Mouse (Mus musculus) left cerebral cortex, adult 8-10 months (tissue): ENCODE results near the gene Ahcy. TPM values are rescaled to one million over a fixed set of nuclear protein-coding genes. Genes with fewer than 3 reads are reported as not detected.
A peak's percentile ranks its signal among the peaks of the same experiment; 100 is the strongest.
"Not testable (repeated sequence)": the region's sequence is repeated elsewhere in the genome, so short reads cannot be mapped to it uniquely, and the experiment has no call there.

Source experiments
- DNase-seq, 2 experiments: peaks; one replicate each; pipeline ENCODE4 v3.0.0; 2022; ENCODE audit warnings: low spot score in 2 of 2
- total RNA-seq, 4 experiments: library from RNA; stranded (reverse); gene quantifications; 2 replicates each; pipeline ENCODE4 v1.2.4; 2022

Gene Ahcy
- total RNA-seq, 4 experiments from 2014 or later = 14.9 to 16.2 (median 15.5) TPM

GRCm38 (mm10) chr2:155074766-155075330 lies 551 bp upstream of the Ahcy start:
- DNase-seq = peak in 1 of 2 experiments; percentile 39

GRCm38 (mm10) chr2:155073347-155073746 lies 950 bp downstream of the Ahcy start:
- DNase-seq = no peak

- no peak for DNase-seq
Observed at GRCm38 (mm10) chr2:155072353-155073145, 1.7 kb downstream of the Ahcy start.

GRCm38 (mm10) chr2:155071027-155071426 lies 3.3 kb downstream of the Ahcy start:
- DNase-seq = no peak

GRCm38 (mm10) chr2:155057361-155057760 lies 16.9 kb downstream of the Ahcy start:
- DNase-seq = no peak

- no peak for DNase-seq
Observed at GRCm38 (mm10) chr2:155056076-155056578, 18.2 kb downstream of the Ahcy start.

GRCm38 (mm10) chr2:155054672-155055071 lies 19.6 kb downstream of the Ahcy start:
- no peak for DNase-seq

DNA sequence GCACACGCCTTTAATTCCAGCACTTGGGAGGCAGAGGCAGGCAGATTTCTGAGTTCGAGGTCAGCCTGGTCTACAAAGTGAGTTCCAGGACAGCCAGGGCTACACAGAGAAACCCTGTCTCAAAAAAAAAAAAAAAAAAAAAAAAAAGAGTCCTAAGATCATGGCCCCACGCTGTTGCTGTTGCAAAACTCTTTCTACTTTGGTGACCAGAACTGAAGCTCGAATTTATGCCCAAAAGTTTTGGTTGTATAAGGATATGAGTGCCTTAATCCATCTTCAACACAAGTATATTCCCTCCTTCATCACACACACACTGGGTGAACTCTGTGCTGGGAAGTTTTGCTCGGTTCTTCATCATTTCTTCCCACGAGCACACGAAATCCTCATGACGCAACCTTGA lies 20.8 kb downstream of the Ahcy start:
- DNase-seq = not testable (repeated sequence)

DNA sequence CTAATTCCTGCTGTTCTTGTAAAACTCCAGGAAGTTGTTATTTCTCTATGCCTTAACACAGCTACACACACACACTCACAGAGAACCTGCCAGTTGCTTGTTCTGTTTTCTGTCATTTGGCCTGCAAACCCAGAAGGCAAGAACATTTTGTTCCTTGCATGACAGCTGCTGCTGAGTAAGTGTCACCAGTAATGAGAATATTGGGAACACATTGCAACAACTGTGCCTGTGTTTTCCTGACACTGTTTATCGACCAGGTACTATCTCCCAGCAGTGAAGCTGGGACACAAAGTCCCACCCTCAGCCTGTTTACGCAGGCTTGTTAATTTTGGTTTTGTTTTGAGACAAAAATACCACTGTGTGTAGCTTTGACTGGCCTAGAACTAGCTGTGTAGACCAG lies 21.6 kb downstream of the Ahcy start:
- no peak for DNase-seq

GRCm38 (mm10) chr2:155051622-155052351 lies 22.5 kb downstream of the Ahcy start:
- DNase-seq = no peak

DNA sequence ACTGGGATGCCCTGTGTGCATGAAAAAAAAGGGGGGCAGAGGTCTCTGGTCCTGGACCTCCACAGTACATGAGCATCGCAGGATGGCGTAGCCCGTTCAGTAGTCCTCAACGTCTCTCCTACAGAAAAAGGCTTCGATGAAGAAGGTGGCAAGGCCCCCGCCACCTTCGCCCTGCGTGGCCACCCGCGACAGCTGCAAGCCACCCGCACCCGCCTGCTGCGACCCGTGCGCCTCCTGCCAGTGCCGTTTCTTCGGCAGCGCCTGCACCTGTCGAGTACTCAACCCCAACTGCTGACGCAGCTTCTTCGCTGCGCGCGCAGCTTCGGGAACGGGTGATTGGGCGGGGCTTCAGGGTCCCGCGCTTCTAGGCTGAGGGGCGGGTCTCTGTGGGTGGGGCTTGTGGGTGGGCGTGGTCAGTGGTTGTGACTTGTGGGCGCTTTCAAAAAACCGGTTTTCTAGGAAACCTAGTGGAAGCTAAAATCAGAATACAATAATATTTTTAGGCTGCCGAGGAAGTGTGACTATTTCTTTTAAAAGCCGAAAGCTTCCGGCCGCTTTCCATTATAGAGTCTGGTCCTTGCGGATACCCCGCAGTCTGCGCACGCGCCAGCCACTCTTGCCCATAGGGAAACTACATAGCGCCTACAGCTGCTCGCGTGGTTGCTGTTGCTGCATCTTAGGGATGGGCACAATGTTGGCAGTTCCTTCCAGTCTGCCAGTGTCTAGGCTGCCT lies 23.6 kb downstream of the Ahcy start:
- peak; percentile 89 for DNase-seq

GRCm38 (mm10) chr2:155050108-155050503 lies 24.2 kb downstream of the Ahcy start:
- peak in 1 of 2 experiments; percentile 14 for DNase-seq

DNA sequence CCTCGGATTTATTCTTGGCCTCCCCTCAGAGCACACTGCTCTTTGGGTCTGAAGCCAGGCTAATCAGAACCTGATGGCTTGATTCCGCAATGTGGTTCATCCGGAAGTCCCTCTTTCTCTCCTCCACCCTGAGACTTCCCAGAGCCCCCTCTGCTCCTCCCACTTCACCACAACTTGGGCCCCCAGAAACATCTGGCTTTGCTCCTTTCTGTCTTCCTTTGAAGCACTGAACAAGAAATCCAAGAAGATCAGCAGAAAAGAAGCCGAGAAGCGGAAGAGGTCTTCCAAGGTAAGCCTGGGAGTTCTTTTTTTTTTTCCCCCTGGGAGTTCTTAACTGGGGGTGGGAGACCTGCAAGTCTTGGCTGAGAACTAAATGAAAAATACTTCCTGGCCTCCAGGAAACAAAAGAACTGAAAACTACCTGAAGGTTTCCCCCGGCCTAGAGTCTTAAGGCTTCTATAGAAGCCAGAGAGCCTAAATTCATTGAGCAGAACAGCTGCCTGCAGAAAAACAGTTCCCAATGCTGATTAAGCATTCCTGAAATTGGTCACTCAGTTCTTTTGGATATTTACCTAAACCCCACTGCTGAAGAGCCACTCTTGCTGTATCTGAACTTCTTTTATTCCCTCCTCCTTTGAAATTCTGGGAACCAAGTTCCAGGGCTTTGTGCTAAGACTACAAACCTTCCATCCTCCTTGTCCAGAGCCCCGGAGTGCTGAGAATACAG lies 26.7 kb downstream of the Ahcy start:
- DNase-seq = no peak

DNA sequence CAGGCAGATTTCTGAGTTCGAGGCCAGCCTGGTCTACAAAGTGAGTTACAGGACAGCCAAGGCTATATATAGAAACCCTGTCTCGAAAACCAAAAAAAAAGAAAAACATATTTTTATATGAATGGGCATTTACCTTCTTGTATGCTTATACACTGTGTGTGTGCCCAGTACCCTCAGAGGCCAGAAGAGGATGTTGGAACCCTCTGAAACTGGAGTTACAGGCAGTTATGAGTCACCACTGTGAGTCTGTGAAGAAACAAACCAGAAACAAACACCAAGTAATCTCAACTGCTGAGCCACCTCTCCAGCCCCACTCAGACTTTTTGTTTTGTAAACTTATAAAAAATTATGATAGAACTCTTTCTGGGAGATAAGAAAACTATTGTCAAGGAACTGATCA lies 27.5 kb downstream of the Ahcy start:
- no peak for DNase-seq

DNA sequence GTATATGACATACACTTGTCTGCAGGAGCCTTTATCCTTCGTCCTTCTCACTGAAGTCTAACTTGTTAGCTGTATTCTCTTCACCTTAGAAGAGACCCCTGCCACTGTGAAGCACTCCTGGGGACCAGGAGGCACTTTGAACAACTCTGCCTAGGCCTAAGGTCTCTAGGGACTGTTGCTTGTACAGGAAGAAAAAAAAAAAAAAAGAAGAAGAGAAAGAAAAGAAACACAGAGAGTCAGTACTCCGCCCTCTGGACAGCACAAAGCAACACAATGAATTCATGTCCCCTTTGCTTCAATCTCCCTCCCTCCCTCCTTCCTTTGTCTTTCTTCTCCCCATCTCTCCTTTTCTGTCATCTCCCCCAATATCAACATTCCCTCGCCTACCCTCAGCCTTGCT lies 29.2 kb downstream of the Ahcy start:
- no peak for DNase-seq

- no peak for DNase-seq
Observed at GRCm38 (mm10) chr2:155044542-155044941, 29.8 kb downstream of the Ahcy start.

DNA sequence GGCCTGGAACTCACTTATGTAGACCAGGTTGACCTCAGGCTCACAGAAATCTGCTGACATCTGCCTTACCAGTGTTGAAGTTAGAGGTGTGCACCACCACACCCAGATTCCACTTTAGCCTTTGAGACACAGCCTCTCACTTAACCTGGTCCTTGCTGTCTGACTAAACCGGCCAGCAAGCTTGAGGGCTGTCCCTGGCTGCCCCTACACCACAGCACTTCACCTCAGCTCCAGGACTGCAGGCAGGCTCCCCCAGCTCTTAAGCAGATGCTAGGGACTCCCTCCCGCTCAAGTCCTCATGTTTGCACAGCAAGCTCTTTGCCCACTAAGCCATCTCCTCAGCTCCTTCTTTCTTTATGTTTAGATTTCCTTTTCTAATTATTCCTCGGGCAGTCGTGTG lies 34.3 kb downstream of the Ahcy start:
- DNase-seq = no peak

DNA sequence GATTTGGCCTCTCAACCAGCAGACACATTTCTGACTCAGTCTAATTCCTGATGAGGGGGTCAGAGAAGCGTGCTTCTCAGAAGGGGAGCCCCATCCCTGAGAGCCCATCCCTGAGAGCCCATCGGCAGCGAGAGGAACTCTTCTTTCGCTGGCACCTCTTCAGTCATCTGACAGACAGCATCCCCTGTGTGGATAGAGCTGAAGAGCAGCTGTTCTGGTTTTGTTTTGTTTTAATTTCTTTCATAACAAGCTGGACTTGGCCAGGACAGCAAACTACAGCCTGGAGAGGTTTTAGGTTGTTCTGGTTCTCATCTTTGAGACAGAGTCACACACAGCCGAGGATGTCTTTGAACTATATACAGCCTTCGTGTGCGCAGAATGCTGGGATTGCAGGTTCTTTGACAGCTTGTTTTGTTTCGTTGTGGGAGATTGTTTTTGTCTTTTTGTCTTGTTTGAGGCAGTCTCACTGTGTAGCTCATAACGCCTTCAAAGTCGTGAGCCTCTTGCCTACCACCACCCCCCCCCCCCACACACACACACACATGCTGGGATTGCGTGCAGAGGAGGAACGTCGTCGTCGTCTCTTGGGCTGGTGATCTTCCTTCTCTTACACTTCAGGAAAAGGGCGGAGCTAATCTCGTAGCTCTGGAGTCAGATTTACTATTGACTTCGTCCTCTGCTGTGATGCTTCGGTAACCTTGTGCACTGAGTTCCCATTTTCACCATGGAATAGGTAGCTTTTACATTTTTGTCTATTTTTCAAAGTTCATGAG lies 41.2 kb downstream of the Ahcy start:
- DNase-seq = no peak

GRCm38 (mm10) chr2:155030831-155031230 lies 43.5 kb downstream of the Ahcy start:
- no peak for DNase-seq

GRCm38 (mm10) chr2:155020247-155020826 lies 54.0 kb downstream of the Ahcy start:
- not testable (repeated sequence) for DNase-seq
